ENCODE assay signal across 9 mouse cellular contexts in genomic region chr11:120255499-120255898, GRCm38 (mm10). TPM values are rescaled to one million over a fixed set of nuclear protein-coding genes. Genes with fewer than 3 reads are reported as not detected.
A peak's percentile ranks its signal among the peaks of the same experiment; 100 is the strongest.
DNase-seq lines count a peak whose midpoint lies in the region; ATAC-seq and TF ChIP-seq lines count a peak whose summit lies in the region.
"Had no signal": no experiment of that assay in that cellular context is flagged by ENCODE, and none has a peak within 500 bp of the region (broad histone marks: within the 10 kb centered on the region; RNA-seq: fewer than 3 reads in every experiment).

No protein-coding gene starts in this region.

- no peak overlapping the region for H3K4me2 ChIP-seq in forebrain, embryonic 15.5 days (replicated peaks)
- no peak overlapping the region for H3K4me2 ChIP-seq in forebrain, embryonic 14.5 days (ENCODE audit: low read length)
- peak overlapping the region; percentile 3; the same call in 1 of the 2 replicates for H3K4me2 ChIP-seq in lung, embryonic 15.5 days
- no peak overlapping the region for H3K4me2 ChIP-seq in midbrain, embryonic 15.5 days

- no peaks in the 10 kb centered on the region for H3K27me3 ChIP-seq in forebrain, embryonic 15.5 days
- no peaks in the 10 kb centered on the region for H3K27me3 ChIP-seq in forebrain, embryonic 14.5 days (replicated peaks; ENCODE audit: control insufficient read depth, insufficient read depth, low read length)
- no peaks in the 10 kb centered on the region for H3K27me3 ChIP-seq in lung, embryonic 15.5 days
- no peaks in the 10 kb centered on the region for H3K27me3 ChIP-seq in midbrain, embryonic 15.5 days (replicated peaks)

- DNase-seq in forebrain, embryonic 14.5 days (ENCODE audit: low spot score), result no peak
- DNase-seq in lung, postnatal 14 days, result no peak
- no peak for DNase-seq in right cerebral cortex, adult 2 months (ENCODE audit: low spot score in 2 of 2)
- DNase-seq in embryo, embryonic 10 days (ENCODE audit: low spot score), result no peak

- 0 out of 2 replicates have a peak overlapping the region, but pooled peaks have one; percentile 8 for H3K27ac ChIP-seq in forebrain, embryonic 15.5 days (replicated peaks)
- no peak overlapping the region for H3K27ac ChIP-seq in forebrain, embryonic 14.5 days (ENCODE audit: low read depth, low read length)
- H3K27ac ChIP-seq in lung, embryonic 15.5 days, result peak overlapping the region; percentile 94
- H3K27ac ChIP-seq in embryonic fibroblast, embryonic 13.5 days (ENCODE audit: insufficient read depth, low read length), result peak overlapping the region; percentile 48
- H3K27ac ChIP-seq in midbrain, embryonic 15.5 days, result 0 out of 2 replicates have a peak overlapping the region, but pooled peaks have one; percentile 39
- H3K27ac ChIP-seq: stomach, postnatal 0 days had no signal

- WGBS in forebrain, embryonic 15.5 days, result 56% methylated on average over 7 of the region's 8 CpGs
- 59% methylated on average over 8 of the region's 8 CpGs for WGBS in forebrain, embryonic 14.5 days
- WGBS in lung, embryonic 15.5 days, result 63% methylated on average over 8 of the region's 8 CpGs
- WGBS in midbrain, embryonic 15.5 days, result 66% methylated on average over 7 of the region's 8 CpGs

- no peak overlapping the region for H3K4me3 ChIP-seq in forebrain, embryonic 15.5 days
- H3K4me3 ChIP-seq in forebrain, embryonic 14.5 days (ENCODE audit: low read depth, low read length), result no peak overlapping the region
- H3K4me3 ChIP-seq in lung, embryonic 15.5 days, result no peak overlapping the region
- H3K4me3 ChIP-seq in embryonic fibroblast, embryonic 13.5 days (ENCODE audit: insufficient read depth, low read length), result no peak overlapping the region
- H3K4me3 ChIP-seq in midbrain, embryonic 15.5 days, result no peak overlapping the region

- no peak for TF ChIP-seq POLR2A in embryonic fibroblast, embryonic 13.5 days (IDR thresholded peaks at IDR 0.05; ENCODE audit: low read depth, low read length)

- peaks cover 91% of the 10 kb centered on the region for H3K4me1 ChIP-seq in forebrain, embryonic 15.5 days
- H3K4me1 ChIP-seq in forebrain, embryonic 14.5 days (ENCODE audit: control insufficient read depth, insufficient read depth, low read length), result peaks cover 80% of the 10 kb centered on the region
- peaks cover 93% of the 10 kb centered on the region for H3K4me1 ChIP-seq in lung, embryonic 15.5 days
- peaks cover 45% of the 10 kb centered on the region for H3K4me1 ChIP-seq in embryonic fibroblast, embryonic 13.5 days (ENCODE audit: control insufficient read depth, insufficient read depth, low read length)
- peaks cover 88% of the 10 kb centered on the region for H3K4me1 ChIP-seq in midbrain, embryonic 15.5 days

- H3K9me3 ChIP-seq in forebrain, embryonic 15.5 days, result no peaks in the 10 kb centered on the region
- H3K9me3 ChIP-seq in forebrain, embryonic 14.5 days (replicated peaks; ENCODE audit: control insufficient read depth, low read length), result no peaks in the 10 kb centered on the region
- H3K9me3 ChIP-seq in lung, embryonic 15.5 days, result no peaks in the 10 kb centered on the region
- no peaks in the 10 kb centered on the region for H3K9me3 ChIP-seq in midbrain, embryonic 15.5 days

- no peak for TF ChIP-seq CTCF in embryonic fibroblast, embryonic 13.5 days (IDR thresholded peaks at IDR 0.05; ENCODE audit: borderline replicate concordance, insufficient read depth, low read length)

- no peaks in the 10 kb centered on the region for H3K36me3 ChIP-seq in forebrain, embryonic 15.5 days
- 0 out of 2 replicates have a peak, but pooled peaks cover 4% of the 10 kb centered on the region for H3K36me3 ChIP-seq in forebrain, embryonic 14.5 days (ENCODE audit: control insufficient read depth, insufficient read depth, low read length)
- H3K36me3 ChIP-seq in lung, embryonic 15.5 days, result no peaks in the 10 kb centered on the region
- H3K36me3 ChIP-seq in midbrain, embryonic 15.5 days (replicated peaks), result no peaks in the 10 kb centered on the region

- no peak overlapping the region for H3K9ac ChIP-seq in forebrain, embryonic 15.5 days (replicated peaks)
- no peak overlapping the region; the same call in 1 of the 2 replicates for H3K9ac ChIP-seq in forebrain, embryonic 14.5 days (ENCODE audit: low read length)
- no peak overlapping the region for H3K9ac ChIP-seq in lung, embryonic 15.5 days
- H3K9ac ChIP-seq in midbrain, embryonic 15.5 days, result no peak overlapping the region

- no peak for ATAC-seq in forebrain, embryonic 15.5 days (replicated peaks)
- no peak for ATAC-seq in forebrain, embryonic 14.5 days
- ATAC-seq in lung, embryonic 15.5 days (ENCODE audit: borderline replicate concordance, extremely low read depth, low FRiP score, low TSS enrichment), result no peak
- ATAC-seq in midbrain, embryonic 15.5 days (replicated peaks), result no peak

RNA-seq across cellular contexts. Expression of gene Bahcc1, which starts 22.8 kb away (rescaled TPM):
- 15.4 and 16.1 TPM in 2 replicates for polyA plus RNA-seq in forebrain, embryonic 15.5 days (2015; fragmentation: Nextera tagmentation; extraction: Ambion mirVana)
- polyA plus RNA-seq in forebrain, embryonic 14.5 days (2014; fragmentation: Nextera tagmentation; extraction: Ambion mirVana), result 12.6 and 14.5 TPM in 2 replicates
- polyA plus RNA-seq in lung, embryonic 15.5 days (2015; fragmentation: Nextera tagmentation; extraction: Ambion mirVana), result 8.7 and 9.2 TPM in 2 replicates
- polyA plus RNA-seq in embryonic fibroblast, embryonic 13.5 days (2011; ENCODE audit: insufficient read length, low read depth, missing spikeins), result 17.9 and 18.6 TPM in 2 replicates
- polyA plus RNA-seq in midbrain, embryonic 15.5 days (2015; fragmentation: Nextera tagmentation; extraction: Ambion mirVana), result 16.2 and 16.7 TPM in 2 replicates
